Mouse (Mus musculus): ENCODE data around the gene H2-Ke6. TPM values are rescaled to one million over a fixed set of nuclear protein-coding genes. Genes with fewer than 3 reads are reported as not detected.
"Not testable (repeated sequence)": the region's sequence is repeated elsewhere in the genome, so short reads cannot be mapped to it uniquely, and the experiment has no call there.

The H2-Ke6 gene
- polyA plus RNA-seq, 1 experiment from 2014 or later, result 62.9 TPM

GRCm38 (mm10) chr17:34010156-34010555, 17.7 kb downstream of the H2-Ke6 start:
- WGBS, result 73% methylated on average over 5 of the region's 5 CpGs
- peaks cover 4% of the 10 kb centered on the region; the same call in 1 of the 2 replicates for H3K36me3 ChIP-seq
- no peaks in the 10 kb centered on the region for H3K27me3 ChIP-seq
- ATAC-seq (ENCODE audit: low FRiP score), result no peak
- no peaks in the 10 kb centered on the region for H3K9me3 ChIP-seq
- H3K9ac ChIP-seq, result no peak overlapping the region
- H3K4me3 ChIP-seq, result no peak overlapping the region
- H3K27ac ChIP-seq, result no peak overlapping the region
- no peaks in the 10 kb centered on the region for H3K4me1 ChIP-seq (replicated peaks)
- H3K4me2 ChIP-seq, result no peak overlapping the region

GRCm38 (mm10) chr17:34006570-34006969, 21.3 kb downstream of the H2-Ke6 start:
- Histone ChIP-seq H3K4me3 (no peak overlapping the region), H3K36me3 (no peaks in the 10 kb centered on the region), H3K27ac (no peak overlapping the region), H3K4me2 (no peak overlapping the region), H3K9ac (no peak overlapping the region), H3K9me3 (no peaks in the 10 kb centered on the region), H3K4me1 (replicated peaks) (no peaks in the 10 kb centered on the region), H3K27me3 (peaks cover 9% of the 10 kb centered on the region)
- 54% methylated on average over 2 of the region's 2 CpGs for WGBS
- no peak for ATAC-seq (ENCODE audit: low FRiP score)

GRCm38 (mm10) chr17:34003426-34003825, 24.4 kb downstream of the H2-Ke6 start:
- Histone ChIP-seq H3K4me1 (replicated peaks) (peaks cover 15% of the 10 kb centered on the region), H3K9me3 (no peaks in the 10 kb centered on the region), H3K9ac (no peak overlapping the region), H3K4me2 (no peak overlapping the region), H3K27ac (no peak overlapping the region), H3K36me3 (no peaks in the 10 kb centered on the region), H3K27me3 (peaks cover 40% of the 10 kb centered on the region), H3K4me3 (no peak overlapping the region)
- WGBS, result 3% methylated on average over 5 of the region's 5 CpGs
- ATAC-seq (ENCODE audit: low FRiP score), result no peak

- not testable (repeated sequence) for ATAC-seq (ENCODE audit: low FRiP score); H3K9ac ChIP-seq; H3K27ac ChIP-seq; H3K4me2 ChIP-seq; H3K36me3 ChIP-seq; H3K9me3 ChIP-seq; H3K4me3 ChIP-seq
- Histone ChIP-seq H3K27me3 (peaks cover 49% of the 10 kb centered on the region), H3K4me1 (replicated peaks) (peaks cover 15% of the 10 kb centered on the region)
- WGBS, result 65% methylated on average over 2 of the region's 2 CpGs
Measured at GRCm38 (mm10) chr17:34000796-34001195, 27.1 kb downstream of the H2-Ke6 start.

DNA sequence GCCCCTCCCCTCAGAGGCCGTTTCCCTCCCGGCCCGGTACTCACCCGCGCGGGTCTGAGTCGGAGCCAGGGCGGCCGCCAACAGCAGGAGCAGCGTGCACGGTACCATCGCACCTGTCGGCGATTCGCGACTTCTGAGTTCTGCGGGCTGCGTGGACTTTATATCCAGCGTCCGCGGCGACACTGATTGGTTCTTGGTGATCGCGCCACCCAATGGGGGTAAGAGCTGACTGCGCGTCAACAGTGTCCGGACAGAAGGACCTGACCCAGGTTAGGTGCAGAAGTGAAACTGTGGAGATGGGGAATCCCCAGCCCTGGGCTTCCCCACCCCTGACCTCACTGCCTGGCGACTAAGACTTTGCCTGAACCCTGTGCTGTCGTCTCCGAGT, 27.7 kb downstream of the H2-Ke6 start, which contains the start of gene H2-K1:
Gene H2-K1 (minus strand): TSS at position 198 of the 388 bp plus-strand sequence.
- under 1% methylated on average over 23 of the region's 30 CpGs for WGBS
- ATAC-seq (ENCODE audit: low FRiP score), result peak; percentile 72
- Histone ChIP-seq H3K36me3 (no peaks in the 10 kb centered on the region), H3K9ac (peak within 1 kb of the TSS; percentile 69), H3K9me3 (no peaks in the 10 kb centered on the region), H3K27me3 (peaks cover 49% of the 10 kb centered on the region), H3K4me1 (replicated peaks) (peaks cover 15% of the 10 kb centered on the region), H3K4me2 (peak within 1 kb of the TSS; percentile 93), H3K4me3 (peak within 1 kb of the TSS; percentile 52), H3K27ac (no peak within 1 kb of the TSS)

GRCm38 (mm10) chr17:33999341-34000149, 28.3 kb downstream of the H2-Ke6 start:
- Histone ChIP-seq H3K4me2 (peak overlapping the region; percentile 93), H3K4me1 (replicated peaks) (peaks cover 15% of the 10 kb centered on the region), H3K9ac (peak overlapping the region; percentile 69), H3K27ac (no peak overlapping the region), H3K9me3 (no peaks in the 10 kb centered on the region), H3K4me3 (peak overlapping the region; percentile 52), H3K27me3 (peaks cover 49% of the 10 kb centered on the region), H3K36me3 (no peaks in the 10 kb centered on the region)
- WGBS, result 3% methylated on average over 76 of the region's 87 CpGs
- ATAC-seq (ENCODE audit: low FRiP score), result peak; percentile 69; the same call in 1 of the 2 replicates

DNA sequence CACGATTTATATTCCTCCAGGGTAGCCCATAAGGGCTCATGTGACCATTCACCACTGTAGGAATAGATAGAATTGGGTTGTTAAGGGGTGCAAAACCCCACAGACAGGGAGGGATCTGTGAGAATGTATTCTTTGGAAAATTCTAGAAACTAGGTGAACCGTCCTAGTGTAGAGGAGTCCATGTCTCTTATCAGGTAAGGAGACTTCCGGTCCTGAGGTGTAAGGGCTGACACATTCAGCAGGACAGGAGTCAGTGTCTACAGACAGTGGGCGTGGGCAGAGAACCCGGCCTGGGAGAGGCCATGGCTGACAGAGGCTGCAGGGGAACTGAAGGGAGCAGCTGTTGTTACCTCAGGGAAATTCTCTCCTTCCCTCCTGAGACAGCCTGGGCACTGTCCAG, 29.2 kb downstream of the H2-Ke6 start:
- H3K4me2 ChIP-seq; H3K9ac ChIP-seq; H3K27ac ChIP-seq; H3K4me3 ChIP-seq; ATAC-seq (ENCODE audit: low FRiP score); H3K9me3 ChIP-seq; H3K36me3 ChIP-seq: not testable (repeated sequence)
- WGBS, result 69% methylated on average over 5 of the region's 5 CpGs
- Histone ChIP-seq H3K4me1 (replicated peaks) (peaks cover 15% of the 10 kb centered on the region), H3K27me3 (peaks cover 49% of the 10 kb centered on the region)

DNA sequence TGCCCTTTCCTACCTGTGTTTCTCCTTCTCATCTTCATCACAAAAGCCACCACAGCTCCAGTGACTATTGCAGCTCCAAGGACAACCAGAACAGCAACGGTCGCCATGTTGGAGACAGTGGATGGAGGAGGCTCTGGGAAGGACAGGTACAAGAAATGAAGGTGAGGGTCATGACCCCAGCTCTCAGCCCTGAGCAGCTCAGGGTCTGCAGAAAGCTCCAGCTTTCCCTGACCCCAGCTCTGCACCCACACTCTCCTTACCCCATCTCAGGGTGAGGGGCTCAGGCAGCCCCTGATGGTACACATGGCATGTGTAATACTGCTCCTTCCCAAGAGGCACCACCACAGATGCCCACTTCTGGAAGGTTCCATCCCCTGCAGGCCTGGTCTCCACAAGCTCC, 30.8 kb downstream of the H2-Ke6 start:
- Histone ChIP-seq H3K27me3 (peaks cover 45% of the 10 kb centered on the region), H3K4me1 (replicated peaks) (peaks cover 15% of the 10 kb centered on the region)
- not testable (repeated sequence) for H3K4me2 ChIP-seq; H3K36me3 ChIP-seq; H3K9ac ChIP-seq; H3K27ac ChIP-seq; H3K4me3 ChIP-seq; ATAC-seq (ENCODE audit: low FRiP score); H3K9me3 ChIP-seq
- WGBS, result 88% methylated on average over 2 of the region's 2 CpGs

DNA sequence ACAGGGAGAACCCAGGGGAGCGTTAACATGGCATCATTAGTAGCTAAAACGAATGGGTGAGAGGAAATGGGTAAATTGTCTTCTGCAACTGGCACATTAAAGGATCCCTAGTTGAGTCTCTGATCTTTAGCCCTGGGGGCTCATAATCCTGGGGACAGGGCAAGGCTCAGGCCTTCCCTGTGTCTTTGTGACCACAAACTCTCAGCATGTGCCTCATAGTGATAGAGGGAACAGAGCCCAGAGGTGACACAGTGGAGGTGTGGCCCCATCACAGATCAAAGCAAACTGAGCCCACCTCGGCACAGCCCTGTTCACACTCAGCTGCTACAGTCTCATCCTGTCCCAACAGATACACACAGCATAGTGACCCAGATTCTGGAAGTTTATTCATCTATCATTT, 32.2 kb downstream of the H2-Ke6 start:
- no peak overlapping the region for H3K27ac ChIP-seq
- no peak overlapping the region for H3K9ac ChIP-seq
- WGBS, result 73% methylated on average over 3 of the region's 3 CpGs
- H3K9me3 ChIP-seq, result no peaks in the 10 kb centered on the region
- no peak for ATAC-seq (ENCODE audit: low FRiP score)
- no peaks in the 10 kb centered on the region for H3K36me3 ChIP-seq
- H3K4me2 ChIP-seq, result no peak overlapping the region
- peaks cover 31% of the 10 kb centered on the region for H3K27me3 ChIP-seq
- H3K4me3 ChIP-seq, result no peak overlapping the region
- peaks cover 15% of the 10 kb centered on the region for H3K4me1 ChIP-seq (replicated peaks)

GRCm38 (mm10) chr17:33994959-33995358, 32.9 kb downstream of the H2-Ke6 start:
- Histone ChIP-seq H3K4me1 (replicated peaks) (peaks cover 9% of the 10 kb centered on the region), H3K4me2 (no peak overlapping the region), H3K36me3 (no peaks in the 10 kb centered on the region), H3K27ac (no peak overlapping the region), H3K4me3 (no peak overlapping the region), H3K9ac (no peak overlapping the region), H3K27me3 (peaks cover 24% of the 10 kb centered on the region), H3K9me3 (no peaks in the 10 kb centered on the region)
- WGBS, result 87% methylated on average over 8 of the region's 8 CpGs
- no peak for ATAC-seq (ENCODE audit: low FRiP score)

GRCm38 (mm10) chr17:33991788-33992664, 35.8 kb downstream of the H2-Ke6 start:
- ATAC-seq (ENCODE audit: low FRiP score), result no peak
- no peak overlapping the region for H3K4me3 ChIP-seq
- no peak overlapping the region for H3K9ac ChIP-seq
- WGBS, result 30% methylated on average over 10 of the region's 10 CpGs
- H3K4me1 ChIP-seq (replicated peaks), result no peaks in the 10 kb centered on the region
- H3K27me3 ChIP-seq, result peaks cover 10% of the 10 kb centered on the region; the same call in 1 of the 2 replicates
- no peaks in the 10 kb centered on the region for H3K9me3 ChIP-seq
- no peak overlapping the region for H3K4me2 ChIP-seq
- H3K36me3 ChIP-seq, result no peaks in the 10 kb centered on the region
- H3K27ac ChIP-seq, result 0 out of 2 replicates have a peak overlapping the region, but pooled peaks have one; percentile 8

GRCm38 (mm10) chr17:33982136-33982535, 45.7 kb downstream of the H2-Ke6 start:
- H3K9ac ChIP-seq, result 0 out of 2 replicates have a peak overlapping the region, but pooled peaks have one; percentile 71

More at GRCm38 (mm10) chr17:33982136-33982535, 45.7 kb downstream of the H2-Ke6 start:
- peak overlapping the region; percentile 58 for H3K4me2 ChIP-seq
- WGBS, result 7% methylated on average over 8 of the region's 8 CpGs
- H3K9me3 ChIP-seq; H3K36me3 ChIP-seq; ATAC-seq (ENCODE audit: low FRiP score): not testable (repeated sequence)
- H3K4me3 ChIP-seq, result peak overlapping the region; percentile 52
- peaks cover 35% of the 10 kb centered on the region for H3K27me3 ChIP-seq
- peaks cover 28% of the 10 kb centered on the region for H3K4me1 ChIP-seq (replicated peaks)
- H3K27ac ChIP-seq, result peak overlapping the region; percentile 93
